Mouse (Mus musculus) kidney, adult 11 months (tissue): ENCODE measurements at regions not wholly inside any gene's neighbourhood (a gene's known extent, or its start where the extent isn't known, plus 50 kb on each side); places are given as distances from the start of the nearest gene placed in this dataset.
"Not testable (repeated sequence)": the region's sequence is repeated elsewhere in the genome, so short reads cannot be mapped to it uniquely, and the experiment has no call there.

Source experiments
- DNase-seq: peaks from one replicate; pipeline ENCODE4 v3.0.0; 2022

GRCm38 (mm10) chr14:86171118-86171517, 969.9 kb downstream of the Diaph3 start:
- no peak for DNase-seq

- no peak for DNase-seq
Observed at GRCm38 (mm10) chr14:86159151-86159550, 981.9 kb downstream of the Diaph3 start.

GRCm38 (mm10) chr14:86154688-86155087, 986.3 kb downstream of the Diaph3 start:
- DNase-seq: no peak

GRCm38 (mm10) chr14:86151276-86151675, 989.8 kb downstream of the Diaph3 start:
- DNase-seq: no peak

- no peak for DNase-seq
Observed at GRCm38 (mm10) chr14:86150329-86150866, 990.6 kb downstream of the Diaph3 start.

GRCm38 (mm10) chr14:86115254-86116057, 1025.6 kb downstream of the Diaph3 start:
- DNase-seq: no peak

- DNase-seq: no peak
Observed at GRCm38 (mm10) chr14:86101497-86101896, 1039.5 kb downstream of the Diaph3 start.

GRCm38 (mm10) chr14:86070313-86071100, 1070.5 kb downstream of the Diaph3 start:
- no peak for DNase-seq

GRCm38 (mm10) chr14:86069329-86069728, 1071.7 kb downstream of the Diaph3 start:
- no peak for DNase-seq

- DNase-seq: no peak
Observed at GRCm38 (mm10) chr14:86067743-86068142, 1073.3 kb downstream of the Diaph3 start.

GRCm38 (mm10) chr14:86063620-86063943, 1077.5 kb downstream of the Diaph3 start:
- no peak for DNase-seq

GRCm38 (mm10) chr14:86062885-86063619, 1078.0 kb downstream of the Diaph3 start:
- no peak for DNase-seq

- DNase-seq: no peak
Observed at GRCm38 (mm10) chr14:86056991-86057390, 1084.0 kb downstream of the Diaph3 start.

GRCm38 (mm10) chr14:86054668-86055067, 1086.4 kb downstream of the Diaph3 start:
- DNase-seq: no peak

GRCm38 (mm10) chr14:86029401-86029800, 1111.6 kb downstream of the Diaph3 start:
- no peak for DNase-seq

GRCm38 (mm10) chr14:86017611-86018010, 1123.4 kb downstream of the Diaph3 start:
- not testable (repeated sequence) for DNase-seq
